Mouse (Mus musculus) cortical plate, adult 2 months (tissue): ENCODE data around the gene Cap2. TPM values are rescaled to one million over a fixed set of nuclear protein-coding genes. Genes with fewer than 3 reads are reported as not detected.

Experiments
- H3K27ac ChIP-seq: fragments of 200-500 bp; 2 replicates; pipeline ENCODE4 v1.5.1; 2012; ENCODE audit warnings: low read length, control low read depth, inconsistent platforms; ENCODE audit not compliant: insufficient read depth
- H3K4me1 ChIP-seq: fragments of 200-500 bp; 2 replicates; pipeline ENCODE4 v1.6.1; 2011; ENCODE audit warnings: low read length; ENCODE audit not compliant: control insufficient read depth, insufficient read depth
- H3K4me3 ChIP-seq: fragments of 200-500 bp; 2 replicates; pipeline ENCODE4 v1.5.1; 2011; ENCODE audit warnings: mild to moderate bottlenecking, low read length, control low read depth; ENCODE audit not compliant: insufficient read depth
- CTCF ChIP-seq: fragments of 200-500 bp; IDR thresholded peaks from 2 replicates; pipeline ENCODE4 v1.5.1; 2011; ENCODE audit warnings: mild to moderate bottlenecking, control low read depth, low read length; ENCODE audit not compliant: insufficient read depth; ENCODE audit errors: extremely low read depth
- POLR2A ChIP-seq: fragments of 200-500 bp; IDR thresholded peaks from 2 replicates; pipeline ENCODE4 v1.6.1; 2011; ENCODE audit warnings: mild to moderate bottlenecking, low read length, control low read depth; ENCODE audit not compliant: insufficient read depth; ENCODE audit errors: extremely low read depth
- polyA plus RNA-seq: library from polyadenylated mRNA; depleted of rRNA; stranded (reverse); fragments of >200 nt; gene quantifications from 2 replicates; pipeline ENCODE4 v1.2.3, GENCODE M21; 2012

Gene Cap2
- polyA plus RNA-seq, 1 experiment, result 213 TPM

- TF ChIP-seq CTCF (no peak), POLR2A (no peak)
- H3K27ac ChIP-seq, result no peak overlapping the region
- no peak overlapping the region for H3K4me3 ChIP-seq
- no peaks in the 10 kb centered on the region for H3K4me1 ChIP-seq
These were observed 139.2 kb downstream of the Cap2 start for GRCm38 (mm10) chr13:46640608-46641468.

GRCm38 (mm10) chr13:46642318-46642717 lies 140.7 kb downstream of the Cap2 start:
- peak; percentile 28 for TF ChIP-seq CTCF
- TF ChIP-seq POLR2A, result no peak
- Histone ChIP-seq H3K27ac (no peak overlapping the region), H3K4me3 (no peak overlapping the region), H3K4me1 (no peaks in the 10 kb centered on the region)

- Histone ChIP-seq H3K4me3 (no peak overlapping the region), H3K27ac (no peak overlapping the region), H3K4me1 (no peaks in the 10 kb centered on the region)
- TF ChIP-seq POLR2A (no peak), CTCF (no peak)
These were observed 142.5 kb downstream of the Cap2 start for GRCm38 (mm10) chr13:46644175-46644574.

GRCm38 (mm10) chr13:46645476-46645875 lies 143.8 kb downstream of the Cap2 start:
- H3K4me3 ChIP-seq, result no peak overlapping the region

GRCm38 (mm10) chr13:46651853-46652252 lies 150.2 kb downstream of the Cap2 start:
- TF ChIP-seq CTCF (no peak), POLR2A (no peak)
- Histone ChIP-seq H3K4me1 (no peaks in the 10 kb centered on the region), H3K27ac (no peak overlapping the region), H3K4me3 (no peak overlapping the region)

More at GRCm38 (mm10) chr13:46645476-46645875, 143.8 kb downstream of the Cap2 start:
- Histone ChIP-seq H3K4me1 (no peaks in the 10 kb centered on the region), H3K27ac (no peak overlapping the region)
- TF ChIP-seq CTCF, result no peak
- no peak for TF ChIP-seq POLR2A

GRCm38 (mm10) chr13:46652671-46653070 lies 151.0 kb downstream of the Cap2 start:
- TF ChIP-seq CTCF (no peak), POLR2A (no peak)
- H3K4me1 ChIP-seq, result no peaks in the 10 kb centered on the region
- no peak overlapping the region for H3K27ac ChIP-seq
- H3K4me3 ChIP-seq, result no peak overlapping the region

GRCm38 (mm10) chr13:46653671-46654070 lies 152.0 kb downstream of the Cap2 start:
- H3K4me3 ChIP-seq, result no peak overlapping the region
- H3K4me1 ChIP-seq, result no peaks in the 10 kb centered on the region
- TF ChIP-seq CTCF (no peak), POLR2A (no peak)
- no peak overlapping the region for H3K27ac ChIP-seq

GRCm38 (mm10) chr13:46654566-46654965 lies 152.9 kb downstream of the Cap2 start:
- Histone ChIP-seq H3K4me1 (no peaks in the 10 kb centered on the region), H3K4me3 (no peak overlapping the region), H3K27ac (no peak overlapping the region)
- TF ChIP-seq CTCF (no peak), POLR2A (no peak)

GRCm38 (mm10) chr13:46659211-46659610 lies 157.6 kb downstream of the Cap2 start:
- Histone ChIP-seq H3K4me3 (no peak overlapping the region), H3K4me1 (no peaks in the 10 kb centered on the region), H3K27ac (no peak overlapping the region)
- no peak for TF ChIP-seq CTCF
- TF ChIP-seq POLR2A, result no peak

GRCm38 (mm10) chr13:46663461-46663964 lies 161.9 kb downstream of the Cap2 start:
- no peak overlapping the region for H3K4me3 ChIP-seq
- TF ChIP-seq POLR2A, result no peak
- TF ChIP-seq CTCF, result peak; percentile 74
- H3K4me1 ChIP-seq, result no peaks in the 10 kb centered on the region
- H3K27ac ChIP-seq, result no peak overlapping the region
